Mouse (Mus musculus): Measurements from ENCODE around the gene Dpp6. TPM values are rescaled to one million over a fixed set of nuclear protein-coding genes. Genes with fewer than 3 reads are reported as not detected.

Dpp6 gene
- polyA plus RNA-seq (2015; fragmentation: Nextera tagmentation; extraction: Ambion mirVana): 2.4 and 3.9 TPM in 2 replicates

DNA sequence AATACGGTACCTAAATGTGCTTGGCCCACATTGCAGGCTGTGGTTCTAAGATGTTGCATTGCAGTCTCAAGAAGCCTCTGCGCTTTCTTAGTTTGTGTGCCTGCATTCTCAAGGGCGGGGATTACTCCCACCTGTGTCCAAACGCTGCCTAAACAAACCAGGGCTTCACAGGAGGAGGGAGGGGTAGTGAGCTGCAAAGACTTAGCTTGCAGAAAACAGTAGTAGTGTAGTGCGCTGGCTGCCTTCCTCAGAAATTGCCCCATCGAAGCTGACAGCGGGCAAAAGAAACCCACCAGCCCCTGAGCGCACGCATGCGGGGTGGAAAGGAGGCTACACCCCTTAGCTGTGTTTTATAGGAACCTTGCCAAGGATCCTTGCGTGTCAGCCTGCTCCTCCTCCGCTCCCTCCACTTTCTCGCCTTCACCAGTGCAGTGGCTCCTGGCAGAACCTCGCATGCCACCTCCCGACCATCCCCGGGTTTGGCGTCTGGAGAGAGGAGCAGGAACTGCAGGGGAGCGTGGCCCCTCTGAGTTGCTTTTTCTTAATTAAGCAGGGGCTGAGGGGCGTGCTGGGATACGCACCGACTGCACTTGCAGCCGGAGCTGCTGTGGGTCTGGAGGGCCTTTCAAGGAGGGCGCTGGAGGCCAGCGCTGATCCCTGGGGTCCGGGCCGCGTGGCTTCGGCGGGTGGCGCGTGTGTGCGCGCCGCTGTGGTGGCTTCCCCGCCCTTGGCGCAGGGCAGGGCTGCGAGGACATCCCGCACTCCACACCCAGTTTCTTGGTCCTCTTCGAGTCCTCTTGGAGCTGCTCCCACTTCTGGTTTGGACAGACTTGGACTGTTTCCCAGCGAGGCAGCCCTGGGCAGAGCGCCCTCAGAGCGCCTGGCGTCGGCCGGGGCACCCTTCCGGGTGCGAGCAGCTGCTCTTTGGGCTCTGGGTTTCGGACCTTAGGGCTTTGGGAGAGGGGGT, at the start of gene Dpp6:
Dpp6 (plus strand) TSS at position 229 of the 967 bp plus-strand sequence.
- 0 out of 2 replicates have a peak, but pooled peaks have one; percentile 24 for ATAC-seq (ENCODE audit: insufficient number of reproducible peaks, low FRiP score, low TSS enrichment, low read depth)
- Histone ChIP-seq H3K9ac (no peak within 1 kb of the TSS), H3K9me3 (replicated peaks) (no peaks in the 10 kb centered on the region), H3K4me1 (0 out of 2 replicates have a peak, but pooled peaks cover 7% of the 10 kb centered on the region), H3K4me2 (replicated peaks) (peak within 1 kb of the TSS; percentile 54), H3K27me3 (peaks cover 31% of the 10 kb centered on the region), H3K4me3 (replicated peaks) (peak within 1 kb of the TSS; percentile 30), H3K27ac (replicated peaks) (no peak within 1 kb of the TSS), H3K36me3 (no peaks in the 10 kb centered on the region)
- WGBS: 3% methylated on average over 48 of the region's 48 CpGs

DNA sequence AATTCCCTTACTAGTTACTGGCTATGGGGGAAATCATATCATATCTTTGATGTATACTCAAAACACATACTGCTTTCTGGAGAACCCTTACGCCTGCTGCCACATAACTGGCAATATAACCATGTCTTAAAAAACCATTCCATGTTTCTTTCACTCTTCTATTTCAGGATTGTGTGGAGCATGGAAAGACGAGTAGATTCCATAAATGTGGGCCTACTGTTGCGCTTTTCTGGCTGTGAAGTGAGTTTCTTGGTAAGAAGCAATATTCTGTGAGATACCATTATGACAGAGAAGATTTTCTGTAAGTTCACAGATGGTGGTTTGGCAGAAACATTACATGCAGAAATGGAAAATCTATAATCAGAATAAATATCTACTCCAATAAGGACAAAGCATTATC, 33.0 kb upstream of the Dpp6 start:
- 71% methylated on average over 3 of the region's 3 CpGs for WGBS
- Histone ChIP-seq H3K9me3 (replicated peaks) (no peaks in the 10 kb centered on the region), H3K9ac (no peak overlapping the region)

DNA sequence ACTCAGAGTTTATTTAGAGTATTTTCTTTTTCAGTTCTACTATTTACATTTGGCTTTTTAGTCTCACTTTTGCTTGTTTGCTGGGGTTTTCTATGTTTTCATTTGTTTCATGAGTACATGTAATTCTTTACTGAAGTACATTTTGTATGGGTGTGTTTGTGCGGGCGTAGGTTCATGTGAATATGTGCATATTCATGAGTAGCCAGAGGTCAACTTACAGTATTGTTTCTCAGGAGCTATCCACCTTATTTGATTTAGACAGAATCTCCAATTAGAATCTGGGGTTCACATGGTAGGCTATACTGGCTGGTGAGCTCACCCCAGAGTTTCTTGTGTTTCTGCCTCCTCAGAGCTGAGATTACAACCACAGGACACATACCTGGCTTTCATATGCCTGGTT, 21.5 kb upstream of the Dpp6 start:
- ATAC-seq (ENCODE audit: insufficient number of reproducible peaks, low FRiP score, low TSS enrichment, low read depth): no peak
- no peaks in the 10 kb centered on the region for H3K4me1 ChIP-seq
- H3K9me3 ChIP-seq (replicated peaks): no peaks in the 10 kb centered on the region
- no peaks in the 10 kb centered on the region for H3K27me3 ChIP-seq
- H3K9ac ChIP-seq: no peak overlapping the region
- no peak overlapping the region for H3K27ac ChIP-seq (replicated peaks)
- 90% methylated on average over 2 of the region's 2 CpGs for WGBS
- no peaks in the 10 kb centered on the region for H3K36me3 ChIP-seq
- no peak overlapping the region for H3K4me3 ChIP-seq (replicated peaks)
- no peak overlapping the region for H3K4me2 ChIP-seq (replicated peaks)

More for the DNA sequence above, 33.0 kb upstream of the Dpp6 start:
- Histone ChIP-seq H3K36me3 (no peaks in the 10 kb centered on the region), H3K4me2 (replicated peaks) (no peak overlapping the region), H3K27ac (replicated peaks) (no peak overlapping the region), H3K4me1 (no peaks in the 10 kb centered on the region), H3K27me3 (no peaks in the 10 kb centered on the region), H3K4me3 (replicated peaks) (no peak overlapping the region)
- ATAC-seq (ENCODE audit: insufficient number of reproducible peaks, low FRiP score, low TSS enrichment, low read depth): no peak

DNA sequence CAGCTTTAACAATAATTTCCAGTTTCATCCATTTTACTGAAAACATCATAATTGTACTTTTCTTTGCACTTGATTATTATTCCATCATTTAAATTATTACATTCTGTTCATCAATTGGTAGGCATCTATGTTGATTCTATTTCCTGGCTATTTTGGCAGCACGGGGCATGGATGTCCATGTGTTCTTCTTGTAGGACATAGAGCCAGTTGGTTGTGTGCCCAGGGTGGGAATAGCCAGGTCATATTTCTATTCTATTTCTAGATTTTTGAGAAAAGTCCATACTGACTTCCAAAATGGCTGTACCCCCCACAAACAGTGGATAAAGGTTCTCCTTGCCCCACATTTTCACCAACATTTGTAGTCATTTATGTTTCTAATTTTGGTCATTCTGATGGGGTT, 19.0 kb downstream of the Dpp6 start:
- Histone ChIP-seq H3K9me3 (replicated peaks) (no peaks in the 10 kb centered on the region), H3K4me2 (replicated peaks) (no peak overlapping the region), H3K27me3 (no peaks in the 10 kb centered on the region), H3K9ac (no peak overlapping the region), H3K27ac (replicated peaks) (no peak overlapping the region), H3K4me1 (no peaks in the 10 kb centered on the region), H3K4me3 (replicated peaks) (no peak overlapping the region), H3K36me3 (no peaks in the 10 kb centered on the region)
- WGBS: 80% methylated on average over 1 of the region's 1 CpGs
- ATAC-seq (ENCODE audit: insufficient number of reproducible peaks, low FRiP score, low TSS enrichment, low read depth): no peak

DNA sequence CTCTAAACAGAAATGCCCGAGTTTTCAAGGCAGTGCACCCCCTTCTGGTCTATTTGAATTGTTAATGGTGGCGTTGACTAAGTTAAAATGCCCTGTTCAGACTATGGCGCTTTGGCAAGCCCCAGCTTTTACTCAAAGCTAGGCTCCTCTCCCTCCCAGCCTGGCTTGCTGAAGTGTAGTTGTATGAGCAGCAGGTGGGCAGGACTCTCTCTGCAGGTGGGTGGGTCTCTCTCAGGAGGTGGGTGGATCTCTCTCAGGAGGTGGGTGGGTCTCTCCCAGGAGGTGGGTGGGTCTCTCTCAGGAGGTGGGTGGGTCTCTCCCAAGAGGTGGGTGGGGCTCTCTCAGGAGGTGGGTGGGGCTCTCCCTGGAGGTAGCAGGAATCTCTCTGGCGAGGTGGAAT, 24.1 kb downstream of the Dpp6 start:
- ATAC-seq (ENCODE audit: insufficient number of reproducible peaks, low FRiP score, low TSS enrichment, low read depth): no peak
- Histone ChIP-seq H3K27me3 (no peaks in the 10 kb centered on the region), H3K4me2 (replicated peaks) (no peak overlapping the region), H3K4me3 (replicated peaks) (no peak overlapping the region), H3K9me3 (replicated peaks) (no peaks in the 10 kb centered on the region), H3K27ac (replicated peaks) (no peak overlapping the region), H3K9ac (no peak overlapping the region), H3K36me3 (no peaks in the 10 kb centered on the region), H3K4me1 (no peaks in the 10 kb centered on the region)
- 16% methylated on average over 4 of the region's 4 CpGs for WGBS

DNA sequence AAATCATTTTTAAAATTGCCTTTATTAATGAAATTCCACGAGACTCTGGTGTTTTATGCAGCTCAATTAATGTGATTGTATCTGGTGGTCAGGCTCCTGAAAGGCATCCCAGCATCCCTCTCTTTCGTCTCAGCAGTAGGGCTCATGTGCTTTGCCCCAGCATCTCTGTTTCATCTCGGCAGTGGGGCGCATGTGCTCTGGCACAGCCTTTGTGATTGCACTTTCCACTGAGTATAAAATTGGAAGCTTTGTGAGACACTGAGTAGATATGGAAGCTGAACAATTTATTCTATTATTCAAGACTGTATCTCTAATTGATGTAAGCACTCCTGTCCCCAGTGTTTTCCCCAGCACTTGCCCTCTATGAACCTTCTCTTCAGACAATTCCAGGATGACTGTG, 37.7 kb downstream of the Dpp6 start:
- ATAC-seq (ENCODE audit: insufficient number of reproducible peaks, low FRiP score, low TSS enrichment, low read depth): no peak
- no peak overlapping the region for H3K4me2 ChIP-seq (replicated peaks)
- no peaks in the 10 kb centered on the region for H3K9me3 ChIP-seq (replicated peaks)
- H3K4me1 ChIP-seq: no peaks in the 10 kb centered on the region
- H3K36me3 ChIP-seq: no peaks in the 10 kb centered on the region
- H3K4me3 ChIP-seq (replicated peaks): no peak overlapping the region
- no peak overlapping the region for H3K27ac ChIP-seq (replicated peaks)
- no peak overlapping the region for H3K9ac ChIP-seq
- WGBS: 63% methylated on average over 4 of the region's 4 CpGs
- no peaks in the 10 kb centered on the region for H3K27me3 ChIP-seq

DNA sequence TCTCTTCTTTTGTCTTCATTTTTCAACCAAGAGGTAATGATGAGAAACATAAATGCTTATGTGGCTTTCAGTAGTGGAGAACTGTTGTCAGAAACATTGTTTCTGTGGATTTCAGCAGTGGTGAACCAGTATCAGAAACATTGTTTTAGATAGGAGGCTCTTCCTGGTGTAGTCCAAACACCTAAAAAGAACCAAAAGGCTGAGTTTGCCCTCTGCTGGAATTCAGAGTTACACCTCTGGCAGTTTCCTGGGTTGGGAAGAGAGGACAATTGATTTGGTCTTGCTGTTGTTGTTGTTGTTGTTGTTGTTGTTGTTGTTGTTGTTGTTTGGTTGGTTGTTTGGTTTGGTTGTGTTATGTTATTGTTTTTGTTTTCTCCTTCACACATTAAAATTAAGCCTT, 58.4 kb downstream of the Dpp6 start:
- Histone ChIP-seq H3K4me2 (replicated peaks) (no peak overlapping the region), H3K4me1 (no peaks in the 10 kb centered on the region), H3K27me3 (no peaks in the 10 kb centered on the region), H3K9ac (no peak overlapping the region), H3K27ac (replicated peaks) (no peak overlapping the region), H3K4me3 (replicated peaks) (no peak overlapping the region), H3K36me3 (no peaks in the 10 kb centered on the region), H3K9me3 (replicated peaks) (no peaks in the 10 kb centered on the region)
- no peak for ATAC-seq (ENCODE audit: insufficient number of reproducible peaks, low FRiP score, low TSS enrichment, low read depth)

DNA sequence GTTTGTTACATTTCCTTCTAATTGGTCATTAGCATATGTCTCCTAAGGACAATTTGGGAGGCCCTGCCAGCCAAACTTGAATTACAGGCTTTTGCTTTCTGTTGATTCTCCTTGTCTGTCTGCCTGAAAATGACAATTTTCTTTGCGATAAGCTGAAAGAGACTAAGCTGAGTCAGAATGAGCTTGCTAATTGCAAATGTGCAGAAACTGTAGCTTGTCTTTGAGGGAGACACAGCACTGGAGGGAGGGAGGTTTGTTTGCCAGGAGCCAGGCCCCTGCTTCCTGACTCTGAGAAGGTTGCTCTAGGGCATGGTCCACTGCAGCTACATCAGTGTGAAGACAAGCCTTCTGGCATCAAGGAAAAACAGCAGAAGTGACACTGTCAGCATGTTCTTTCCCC, 70.5 kb downstream of the Dpp6 start:
- no peak overlapping the region for H3K4me2 ChIP-seq (replicated peaks)
- 84% methylated on average over 1 of the region's 1 CpGs for WGBS
- H3K9ac ChIP-seq: no peak overlapping the region
- H3K36me3 ChIP-seq: no peaks in the 10 kb centered on the region
- H3K4me1 ChIP-seq: no peaks in the 10 kb centered on the region
- H3K27ac ChIP-seq (replicated peaks): no peak overlapping the region
- ATAC-seq (ENCODE audit: insufficient number of reproducible peaks, low FRiP score, low TSS enrichment, low read depth): no peak
- H3K4me3 ChIP-seq (replicated peaks): no peak overlapping the region
- no peaks in the 10 kb centered on the region for H3K27me3 ChIP-seq
- H3K9me3 ChIP-seq (replicated peaks): no peaks in the 10 kb centered on the region

DNA sequence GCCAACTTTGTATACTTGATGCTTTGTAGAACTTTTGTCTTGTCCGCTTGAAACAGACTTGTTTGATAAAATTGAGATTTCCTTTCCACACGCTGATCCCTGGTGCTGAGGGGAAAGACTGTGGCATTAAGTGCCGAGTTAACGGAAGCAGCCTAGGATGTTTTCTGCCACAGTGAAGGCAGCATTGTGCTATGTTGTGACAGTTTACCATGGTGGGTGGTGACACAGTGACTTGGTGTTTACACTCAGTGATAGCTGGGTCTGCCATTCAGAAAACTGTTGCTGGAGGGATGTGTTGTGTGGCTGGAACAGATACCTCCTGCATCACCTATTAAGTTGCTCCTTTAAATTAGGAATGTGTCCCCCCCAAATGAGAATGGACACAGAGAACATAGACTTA, 71.1 kb downstream of the Dpp6 start:
- no peak overlapping the region for H3K4me3 ChIP-seq (replicated peaks)
- no peak for ATAC-seq (ENCODE audit: insufficient number of reproducible peaks, low FRiP score, low TSS enrichment, low read depth)
- H3K4me2 ChIP-seq (replicated peaks): no peak overlapping the region
- no peak overlapping the region for H3K9ac ChIP-seq
- 71% methylated on average over 4 of the region's 4 CpGs for WGBS
- H3K27ac ChIP-seq (replicated peaks): no peak overlapping the region
- no peaks in the 10 kb centered on the region for H3K36me3 ChIP-seq
- no peaks in the 10 kb centered on the region for H3K4me1 ChIP-seq
- no peaks in the 10 kb centered on the region for H3K9me3 ChIP-seq (replicated peaks)
- H3K27me3 ChIP-seq: no peaks in the 10 kb centered on the region

DNA sequence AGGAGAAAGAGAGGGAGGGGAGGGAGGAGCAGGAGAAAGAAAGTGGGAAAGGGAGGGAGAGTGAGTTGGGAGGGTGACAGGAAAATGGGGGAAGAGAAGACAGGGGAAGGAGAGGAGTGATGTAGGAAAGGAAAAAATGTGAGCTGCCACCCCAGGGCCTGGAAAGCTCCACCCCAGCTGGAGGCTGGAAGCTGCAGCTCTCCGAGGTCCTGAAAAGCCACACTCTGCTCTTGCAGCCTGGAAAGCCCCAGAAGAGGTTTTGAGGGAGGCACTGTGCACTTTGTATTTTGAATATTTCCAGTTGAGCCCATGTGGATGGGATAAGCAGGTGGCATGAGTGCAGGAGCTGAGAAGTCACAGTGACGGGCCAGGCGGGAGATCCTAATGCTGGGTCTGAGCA, 77.3 kb downstream of the Dpp6 start:
- H3K4me3 ChIP-seq (replicated peaks): no peak overlapping the region
- 8% methylated on average over 3 of the region's 3 CpGs for WGBS
- ATAC-seq (ENCODE audit: insufficient number of reproducible peaks, low FRiP score, low TSS enrichment, low read depth): no peak
- no peak overlapping the region for H3K27ac ChIP-seq (replicated peaks)
- no peak overlapping the region for H3K4me2 ChIP-seq (replicated peaks)
- no peaks in the 10 kb centered on the region for H3K27me3 ChIP-seq
- H3K4me1 ChIP-seq: no peaks in the 10 kb centered on the region
- no peaks in the 10 kb centered on the region for H3K36me3 ChIP-seq
- no peaks in the 10 kb centered on the region for H3K9me3 ChIP-seq (replicated peaks)
- no peak overlapping the region for H3K9ac ChIP-seq

DNA sequence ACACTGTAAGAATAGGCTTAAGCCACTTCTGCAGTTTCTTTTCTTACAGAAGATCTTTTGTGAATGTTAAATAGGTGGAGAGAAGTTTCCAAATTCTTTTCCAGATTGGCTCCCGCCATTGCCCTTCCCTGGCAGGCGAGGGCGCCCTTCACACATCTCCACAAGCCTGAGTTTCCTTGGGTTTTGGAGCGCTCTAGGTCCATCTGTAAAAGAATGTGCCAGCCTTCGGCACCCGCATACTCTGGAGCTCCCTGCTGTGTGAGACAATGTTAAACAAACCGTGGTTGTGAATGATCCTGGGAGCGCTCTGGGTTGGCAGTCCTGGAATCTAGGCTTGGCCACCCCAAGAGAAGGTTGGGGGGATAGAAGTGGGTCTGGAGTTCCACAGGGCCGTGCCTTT, 86.8 kb downstream of the Dpp6 start:
- Histone ChIP-seq H3K9me3 (replicated peaks) (no peaks in the 10 kb centered on the region), H3K4me1 (peaks cover 12% of the 10 kb centered on the region), H3K36me3 (no peaks in the 10 kb centered on the region), H3K9ac (no peak overlapping the region), H3K27me3 (0 out of 2 replicates have a peak, but pooled peaks cover 5% of the 10 kb centered on the region), H3K4me2 (replicated peaks) (peak overlapping the region; percentile 53; the same call in 1 of the 2 replicates), H3K27ac (replicated peaks) (no peak overlapping the region), H3K4me3 (replicated peaks) (no peak overlapping the region)
- WGBS: 6% methylated on average over 9 of the region's 9 CpGs
- no peak for ATAC-seq (ENCODE audit: insufficient number of reproducible peaks, low FRiP score, low TSS enrichment, low read depth)
